Mouse (Mus musculus) stomach, postnatal 0 days (tissue): ENCODE measurements at regions not wholly inside any gene's neighbourhood (a gene's known extent, or its start where the extent isn't known, plus 50 kb on each side); places are given as distances from the start of the nearest gene placed in this dataset.

Source experiments
- CTCF ChIP-seq: IDR thresholded peaks from 2 replicates; pipeline ENCODE4 v1.5.1; 2016; ENCODE audit warnings: antibody characterized with exemption, low read depth, mild to moderate bottlenecking, moderate library complexity
- EP300 ChIP-seq: optimal IDR thresholded peaks from 2 replicates; pipeline ENCODE3; 2016; ENCODE audit warnings: antibody characterized with exemption

DNA sequence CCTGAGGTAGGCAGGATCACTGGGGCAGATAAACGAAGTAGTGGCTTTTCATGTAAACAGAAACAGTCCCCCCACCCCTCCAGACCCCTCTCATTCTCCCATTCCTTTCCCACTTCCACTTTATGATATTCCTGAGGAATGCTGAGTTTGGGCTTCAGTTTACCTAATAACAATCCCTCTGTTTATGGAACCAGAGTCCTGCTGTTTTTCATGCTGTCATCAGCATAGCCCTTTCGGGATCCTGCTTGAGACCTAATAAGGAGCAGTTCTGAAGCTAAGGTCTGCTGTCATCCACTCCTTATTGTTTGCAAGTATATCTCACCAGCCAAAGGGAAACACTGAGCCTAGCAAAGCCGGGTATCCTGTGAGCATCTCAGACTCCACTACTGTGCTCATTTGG lies 479.6 kb upstream of the Jmjd1c start:
- TF ChIP-seq EP300 (no peak), CTCF (no peak)
